Mouse (Mus musculus) layer of hippocampus, adult 11-12 months (tissue): ENCODE measurements around the gene Tmem229a.

Source experiments
- DNase-seq: peaks from one replicate; pipeline ENCODE4 v3.0.0; 2022; ENCODE audit warnings: low spot score

Gene Tmem229a

DNA sequence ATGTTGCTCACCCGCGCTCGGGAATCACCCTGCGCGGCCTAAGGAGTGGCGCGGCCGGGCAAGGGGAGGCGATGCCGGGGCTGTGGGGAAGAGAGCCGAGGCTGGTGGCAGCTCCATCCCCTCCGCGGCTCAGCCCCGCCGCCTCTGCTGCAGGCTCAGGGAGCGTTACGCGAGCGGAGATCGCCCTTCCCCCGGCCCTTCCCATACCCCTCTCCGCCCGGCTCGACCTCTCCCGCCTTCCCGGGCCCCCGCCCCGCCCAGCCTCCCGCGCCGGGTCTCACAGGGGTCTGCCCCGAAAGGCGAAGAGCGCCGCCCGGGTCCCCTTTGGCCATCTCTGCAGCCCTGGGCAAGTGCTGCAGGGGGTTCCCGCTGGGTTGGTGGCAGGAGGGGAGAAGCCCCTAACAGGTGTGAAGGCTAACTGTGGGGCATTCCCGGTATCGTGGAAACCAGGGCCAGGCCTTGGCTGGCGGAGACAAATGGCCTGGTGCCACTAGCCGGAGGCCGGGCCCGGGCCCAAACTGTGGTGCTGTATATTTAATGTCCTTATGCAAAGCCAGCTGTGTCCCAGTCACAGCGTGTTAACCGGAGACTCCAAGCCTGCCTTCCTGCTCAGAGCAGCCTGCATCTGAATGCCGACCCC is at the start of gene Tmem229a:
Gene Tmem229a (minus strand): TSS at position 352 of the 640 bp plus-strand sequence.
- DNase-seq: peak; percentile 78

DNA sequence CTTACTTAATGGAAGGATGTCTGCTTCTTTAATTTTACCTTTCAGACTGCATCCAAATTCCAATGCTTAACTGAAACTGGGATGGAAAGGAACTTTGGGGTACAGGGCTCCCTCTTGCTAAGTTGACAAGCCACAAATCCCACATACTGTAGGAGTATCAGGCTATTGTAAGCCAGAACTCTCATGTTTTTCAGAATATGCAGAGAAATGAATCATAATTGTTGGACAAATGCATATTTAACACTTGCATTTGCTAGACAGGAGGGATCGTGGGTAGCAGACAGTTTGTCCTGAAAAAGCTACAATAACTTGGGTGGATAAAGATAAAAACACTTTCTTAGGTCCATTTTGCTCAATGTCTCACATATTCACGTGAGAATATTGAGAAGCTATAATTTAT is 37.7 kb upstream of the Tmem229a start:
- no peak for DNase-seq

DNA sequence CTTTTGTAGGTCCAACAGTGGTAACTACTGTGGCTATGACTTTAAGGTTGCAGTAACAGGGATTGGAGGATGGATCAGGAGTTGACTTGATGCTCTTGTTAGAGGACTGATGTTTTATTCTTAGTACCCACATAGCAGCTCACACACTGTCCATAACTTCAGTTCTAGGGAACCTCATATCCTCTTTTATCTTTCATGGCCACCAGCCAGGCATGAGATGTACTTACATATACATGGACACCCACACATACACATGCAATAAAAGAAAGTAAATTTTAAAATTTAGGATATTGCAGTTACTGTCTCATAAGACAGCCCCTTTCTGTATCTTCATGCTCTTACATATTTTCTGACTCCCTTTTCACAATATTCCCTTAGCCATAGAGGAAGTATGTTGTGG is 33.7 kb upstream of the Tmem229a start:
- no peak for DNase-seq

DNA sequence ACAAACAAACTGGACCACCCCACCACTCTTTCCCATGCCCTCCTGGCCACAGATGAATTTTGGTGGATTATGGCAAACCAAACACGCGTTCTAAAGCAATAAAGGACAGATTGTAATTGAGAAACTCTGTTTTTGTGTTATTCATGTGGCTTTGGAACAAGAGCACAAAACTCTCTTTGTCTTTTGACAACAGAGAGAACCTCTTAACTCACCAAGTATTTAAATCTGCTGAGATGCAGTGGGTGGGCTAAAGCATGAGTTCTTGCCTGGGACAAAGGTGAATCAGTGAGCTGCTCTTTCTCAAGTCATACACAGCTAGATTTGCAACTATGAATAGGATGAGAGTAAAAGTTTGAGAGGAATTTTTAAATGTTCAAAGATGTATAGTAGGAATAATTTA is 20.1 kb upstream of the Tmem229a start:
- no peak for DNase-seq

DNA sequence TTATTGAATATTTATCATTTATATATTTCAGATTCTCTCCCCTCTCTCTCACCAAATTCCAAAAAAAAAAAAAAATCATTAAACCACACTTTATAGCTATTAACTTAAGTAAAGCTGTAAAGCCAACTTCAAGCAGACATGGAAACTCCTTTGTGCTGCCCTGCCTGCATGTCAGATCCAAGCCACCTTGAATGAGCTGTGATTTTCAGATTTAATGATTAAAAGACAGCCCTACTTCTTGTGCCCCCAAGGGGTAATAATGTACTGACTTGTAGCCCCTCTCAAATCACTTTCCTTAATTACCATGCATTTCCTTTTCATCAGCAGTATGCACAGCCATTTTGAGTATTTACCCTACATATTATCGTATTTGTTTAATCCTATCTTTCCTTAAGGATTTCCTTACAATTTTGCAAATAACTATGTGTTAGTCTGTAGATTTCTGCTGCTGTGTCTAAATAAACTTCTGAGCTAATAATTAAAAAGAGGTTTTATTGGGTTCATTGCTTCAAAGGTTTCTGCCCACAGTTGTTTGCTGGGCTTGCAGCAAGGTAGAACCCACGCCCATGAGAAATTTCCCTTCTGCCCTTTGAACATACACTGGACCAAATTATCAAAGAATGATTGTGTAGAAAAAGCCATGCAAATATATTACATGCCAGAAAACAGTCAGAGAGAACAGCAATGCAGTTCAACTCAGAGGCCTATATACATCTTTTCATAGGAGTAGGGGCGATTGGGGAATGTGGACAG is 12.6 kb upstream of the Tmem229a start:
- DNase-seq: no peak

DNA sequence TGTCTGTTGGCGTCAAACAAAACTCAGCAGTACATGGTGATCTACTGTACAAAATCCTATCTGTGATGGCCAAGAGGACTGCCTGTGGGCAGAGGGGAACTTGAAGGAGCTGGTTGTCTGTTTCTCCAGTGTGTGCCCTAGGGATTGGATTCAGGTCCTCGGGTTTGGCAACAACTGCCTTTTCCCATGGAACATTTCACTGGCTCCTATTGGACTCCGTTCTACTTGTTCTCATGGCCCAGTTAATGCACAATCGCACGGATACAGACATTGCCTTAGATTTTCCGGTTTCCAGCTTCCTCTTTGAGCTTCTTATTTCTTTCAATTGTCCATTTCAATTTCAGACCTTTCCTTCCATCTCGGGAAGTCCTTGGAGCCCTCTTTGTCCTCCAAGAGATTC is 11.6 kb upstream of the Tmem229a start:
- DNase-seq: no peak

DNA sequence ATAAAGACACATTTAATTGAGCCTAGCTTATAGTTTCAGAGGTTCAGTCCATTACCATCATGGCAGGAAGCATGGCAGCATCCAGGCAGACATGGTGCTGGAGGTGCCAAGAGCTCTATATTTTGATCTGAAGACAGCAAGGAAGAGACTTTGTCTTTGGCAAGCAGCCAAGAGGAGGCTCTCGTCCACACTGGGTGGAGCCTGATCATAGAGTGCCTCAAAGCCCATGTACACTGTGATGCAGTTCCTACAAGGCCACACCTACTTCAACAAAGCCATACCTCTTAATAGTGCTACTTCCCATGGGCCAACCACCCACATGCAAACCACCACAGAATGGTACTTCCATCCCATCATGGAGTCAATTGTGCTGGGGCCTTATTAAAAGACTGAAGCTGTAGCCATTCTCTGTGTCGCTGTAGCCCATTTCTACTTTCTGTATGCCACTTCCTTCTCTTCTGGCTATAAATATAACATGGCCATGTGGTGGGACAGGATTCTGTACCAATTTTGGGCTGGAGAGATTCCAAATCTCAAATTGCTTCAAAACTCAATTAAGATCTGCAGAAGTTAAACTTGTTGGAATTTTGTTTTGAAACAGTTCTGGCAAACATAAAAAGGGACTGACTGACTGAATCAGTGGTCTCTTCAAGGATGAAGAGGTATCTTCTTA is 10.0 kb upstream of the Tmem229a start:
- no peak for DNase-seq

DNA sequence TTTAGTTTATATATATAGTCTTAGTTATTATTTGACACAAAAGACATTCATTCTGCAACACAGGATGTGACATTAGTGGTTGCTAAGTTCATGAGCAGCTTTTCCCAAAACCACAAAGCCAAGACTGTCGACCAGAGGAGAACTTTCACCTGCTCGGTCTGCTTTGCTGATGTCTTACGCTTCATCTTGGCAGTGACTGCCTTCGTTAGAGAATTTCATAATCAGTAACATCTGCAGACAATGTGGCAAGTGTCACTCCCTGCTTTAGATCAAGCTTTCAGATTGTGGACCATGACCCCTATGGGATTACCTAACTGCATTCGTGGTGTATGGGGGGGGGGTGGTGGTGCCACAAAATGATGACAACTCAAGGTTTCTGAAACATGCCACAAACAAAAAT is 7.7 kb upstream of the Tmem229a start:
- no peak for DNase-seq

DNA sequence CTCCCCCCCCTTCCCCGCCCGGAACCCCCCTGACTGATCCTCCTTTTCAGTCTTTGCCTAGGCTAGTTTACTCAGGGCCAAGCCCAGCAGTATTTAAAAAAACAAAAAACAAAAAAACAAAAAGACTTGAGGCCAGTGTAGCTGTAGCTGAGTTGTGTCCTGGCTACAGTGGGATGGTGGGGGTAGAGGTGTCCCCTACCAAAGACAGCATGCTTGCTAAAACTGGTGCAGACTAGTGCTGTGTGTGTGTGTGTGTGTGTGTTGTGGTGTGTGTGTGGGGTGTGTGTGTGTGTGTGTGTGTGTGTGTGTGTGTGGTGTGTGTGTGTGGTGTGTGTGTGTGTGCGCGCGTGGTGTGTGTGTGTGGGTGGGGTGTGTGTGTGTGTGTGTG is 483 bp upstream of the Tmem229a start:
- DNase-seq: no peak

DNA sequence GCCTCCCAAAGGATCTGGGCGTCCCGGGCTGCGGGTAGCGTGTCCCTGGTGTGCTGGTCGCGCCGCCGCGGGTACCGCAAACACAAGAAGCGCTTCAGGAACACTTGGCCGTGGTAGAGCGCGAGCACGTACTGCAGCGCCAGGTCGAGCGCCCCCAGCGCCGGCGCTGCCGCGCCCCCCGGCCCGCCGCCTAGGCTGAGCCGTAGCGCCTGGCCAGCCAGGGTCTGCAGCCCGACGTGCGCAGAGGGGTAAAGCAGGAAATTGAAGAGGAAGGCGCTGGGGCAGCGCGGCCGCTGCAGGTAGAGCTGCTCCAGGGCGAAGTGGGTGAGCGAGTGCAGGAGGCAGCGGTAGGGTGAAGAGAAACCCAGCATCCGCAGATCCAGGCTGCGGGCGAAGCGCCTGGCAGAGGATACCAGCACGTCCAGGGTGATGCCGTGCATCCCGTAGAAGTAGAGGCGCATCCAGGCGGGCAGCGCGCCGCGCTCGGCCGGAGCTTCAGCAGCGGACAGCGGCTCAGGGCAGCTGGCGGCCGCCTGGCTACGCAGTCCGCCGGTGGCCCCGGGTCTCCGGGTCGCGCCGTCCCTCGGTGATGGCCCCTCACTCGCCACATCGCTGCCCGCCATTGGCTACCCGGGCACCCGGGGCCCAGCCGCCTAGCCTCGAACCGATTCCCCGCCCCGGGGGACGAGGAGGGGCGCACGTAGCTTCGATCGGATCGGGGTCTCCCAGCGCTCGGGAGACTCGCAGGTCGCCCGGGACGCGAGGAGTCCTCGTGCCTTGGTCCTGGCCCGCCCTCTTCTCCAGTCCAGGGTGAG is 759 bp downstream of the Tmem229a start:
- peak; percentile 57 for DNase-seq

DNA sequence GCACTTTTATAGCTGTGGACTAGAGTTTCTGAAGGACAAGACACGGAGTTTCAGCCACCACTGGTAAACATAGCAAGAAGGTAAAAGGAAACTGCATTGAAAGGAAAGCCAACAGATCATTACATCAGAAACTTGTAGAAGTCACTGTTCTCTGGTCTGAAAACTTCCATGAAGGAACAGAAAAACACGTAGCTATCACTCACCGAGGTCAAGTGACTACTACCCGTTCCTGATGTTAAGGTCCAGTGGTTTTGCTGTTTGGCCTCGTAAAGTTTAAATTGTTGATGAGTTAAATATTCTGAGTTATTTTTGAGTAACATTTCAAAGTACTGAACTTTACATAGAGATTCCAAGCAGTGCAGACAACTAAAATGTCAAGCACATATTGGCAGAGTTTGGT is 2.0 kb downstream of the Tmem229a start:
- no peak for DNase-seq

DNA sequence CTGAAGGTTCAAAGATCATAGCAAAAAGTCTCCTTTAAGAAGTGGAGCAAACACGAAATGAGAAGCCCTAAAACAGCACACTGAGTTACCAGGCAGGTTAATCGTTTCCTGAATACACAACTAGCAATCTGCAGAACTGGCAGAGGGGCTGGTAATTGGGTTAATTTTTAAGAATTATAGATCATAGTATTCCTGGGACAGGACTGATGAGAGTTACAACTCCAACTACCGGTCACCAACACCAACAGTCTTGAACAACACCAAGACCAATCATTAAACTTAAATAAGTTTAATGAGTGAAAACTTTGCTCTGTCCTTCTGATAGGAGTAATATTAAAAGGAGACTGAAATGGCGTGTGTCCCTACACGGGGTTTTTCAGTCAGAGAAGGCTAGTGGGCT is 3.8 kb downstream of the Tmem229a start:
- no peak for DNase-seq

DNA sequence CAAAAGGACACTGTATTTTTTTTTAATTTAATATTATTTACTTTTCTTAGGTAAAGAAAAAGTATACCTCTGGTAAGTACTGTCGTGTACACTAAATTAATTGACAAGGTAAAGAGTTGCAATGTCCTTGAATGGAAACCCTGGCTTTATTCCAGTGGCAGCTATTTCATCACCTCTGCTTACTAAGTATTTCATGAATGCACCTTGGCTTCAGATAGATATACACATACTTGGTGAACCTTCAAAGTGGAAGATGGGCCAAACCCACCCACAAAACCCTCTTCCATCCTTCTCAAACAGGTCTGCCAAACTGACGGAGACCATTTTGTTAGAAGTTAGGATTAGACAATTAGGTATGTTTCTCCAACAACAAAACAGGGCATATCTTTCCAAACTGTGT is 5.4 kb downstream of the Tmem229a start:
- no peak for DNase-seq

DNA sequence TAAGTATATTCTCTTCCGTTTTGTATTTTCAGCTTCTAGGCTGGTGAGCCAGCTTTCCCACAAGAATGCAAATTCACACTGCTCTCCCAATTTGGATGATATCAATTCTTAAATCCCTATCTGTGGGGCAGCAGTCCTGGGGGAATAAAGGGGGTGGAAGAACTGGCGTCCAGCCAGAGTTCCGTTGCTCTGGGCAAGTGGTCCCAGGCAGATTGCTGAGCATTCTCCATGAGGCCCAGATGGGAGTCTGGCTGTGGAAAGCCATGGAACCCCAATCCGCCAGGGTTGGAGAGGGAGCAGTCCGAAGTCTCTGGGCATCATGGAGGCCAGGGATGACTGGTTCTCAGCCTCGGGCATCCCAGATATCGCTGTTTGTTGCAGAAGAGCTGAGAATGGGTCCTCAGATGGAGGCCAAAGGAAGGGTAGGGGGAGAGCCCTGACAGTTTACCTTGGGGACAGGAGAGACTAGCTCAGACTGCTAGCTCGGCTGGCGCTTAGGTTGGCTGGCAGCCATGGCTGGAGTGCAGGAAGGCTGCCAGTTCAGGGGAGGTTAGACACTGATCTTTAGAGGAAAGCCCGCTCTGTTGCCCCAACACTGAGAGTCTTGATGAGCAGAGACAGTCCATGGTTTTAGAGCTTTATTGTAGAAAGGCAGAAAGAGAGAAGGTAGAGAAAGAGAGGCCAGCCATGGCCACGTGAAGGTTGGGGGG is 30.9 kb downstream of the Tmem229a start:
- DNase-seq: no peak

DNA sequence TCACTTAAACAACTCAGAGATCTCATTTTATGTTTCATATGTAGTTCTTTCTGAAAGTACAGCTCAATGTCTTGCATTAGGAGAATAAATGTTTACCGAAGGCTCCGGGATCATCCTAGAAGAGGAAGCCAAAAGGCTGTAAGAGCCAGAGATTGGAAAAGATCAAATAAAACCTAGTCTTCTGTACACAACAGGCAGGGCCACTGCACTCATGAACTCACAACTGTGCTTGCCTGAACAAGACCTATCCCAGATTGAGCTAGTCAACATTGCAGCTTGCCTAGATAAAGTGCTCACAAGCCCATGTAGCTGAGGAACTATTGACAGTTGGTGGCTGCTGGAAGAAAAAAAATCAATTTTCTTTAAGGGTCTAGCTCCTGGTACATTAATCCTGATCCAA is 42.5 kb downstream of the Tmem229a start:
- DNase-seq: no peak

DNA sequence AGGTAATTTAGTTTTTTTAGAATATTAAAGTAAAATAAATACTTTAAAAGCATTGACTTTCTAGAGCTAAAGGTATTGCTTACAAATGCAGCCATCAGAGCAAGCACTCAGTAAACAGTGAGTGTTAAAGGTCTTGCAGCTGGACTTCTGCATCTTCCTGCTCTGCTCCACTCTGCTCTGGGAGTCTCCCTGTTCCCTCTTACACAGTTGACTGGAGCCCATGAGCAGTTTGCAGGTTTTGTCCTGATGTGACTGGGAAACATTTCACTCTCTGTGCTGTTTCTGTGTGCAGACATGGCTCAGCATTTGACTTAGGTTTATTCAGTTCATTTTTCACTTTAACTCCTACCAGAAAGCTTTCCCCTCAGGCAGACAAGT is 45.4 kb downstream of the Tmem229a start:
- no peak for DNase-seq

DNA sequence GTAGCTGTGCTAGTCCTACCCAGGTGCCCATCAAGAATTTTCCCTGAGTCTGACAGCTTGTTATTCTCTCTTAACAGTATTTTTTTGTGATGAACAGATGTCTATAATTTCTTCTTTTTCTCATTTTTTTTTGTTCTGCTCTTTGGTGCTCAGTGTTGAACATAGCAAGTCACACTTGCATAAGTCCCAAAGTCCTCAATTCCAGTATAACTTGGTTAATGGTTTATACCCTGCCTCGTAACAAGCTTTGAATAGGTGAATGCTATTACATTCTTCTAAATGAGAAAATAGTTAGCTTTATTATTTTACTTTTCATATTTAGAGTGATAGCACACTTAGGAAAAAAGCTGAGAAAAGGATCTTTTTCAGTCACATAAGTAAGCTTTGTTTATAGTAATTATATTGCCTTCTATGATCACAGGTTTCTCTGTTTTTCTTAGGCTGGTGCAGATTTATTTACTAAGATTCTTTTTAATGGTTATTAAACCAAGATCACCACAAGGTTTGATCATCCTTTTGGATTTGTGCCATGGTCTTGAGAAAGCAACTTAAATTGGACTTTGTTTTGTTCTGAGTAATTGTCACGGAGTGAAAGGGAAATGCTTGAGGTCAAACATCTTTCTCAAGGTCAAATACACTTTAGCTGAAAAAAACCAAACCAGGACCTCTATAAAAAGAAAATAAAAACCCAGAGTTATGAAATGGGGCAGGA is 45.9 kb downstream of the Tmem229a start:
- no peak for DNase-seq

DNA sequence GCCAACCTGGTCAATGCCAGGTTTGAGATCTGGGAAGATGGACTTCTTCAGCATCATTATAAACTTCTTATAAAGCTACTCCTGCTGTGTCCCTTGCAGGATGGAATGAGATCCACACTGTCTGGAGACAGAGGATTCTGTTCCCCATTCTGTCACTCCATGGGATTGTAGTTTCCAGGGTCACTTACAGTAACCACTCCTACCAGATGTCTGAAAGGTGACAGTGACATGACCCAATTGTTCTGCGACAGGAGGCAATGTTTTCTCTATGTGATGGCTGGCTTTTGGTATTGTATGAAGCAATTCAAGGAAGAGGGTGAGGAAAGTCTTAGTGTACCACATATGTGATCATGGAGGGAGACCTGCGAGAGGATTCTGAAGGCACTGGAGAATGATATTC is 48.3 kb downstream of the Tmem229a start:
- DNase-seq: no peak

DNA sequence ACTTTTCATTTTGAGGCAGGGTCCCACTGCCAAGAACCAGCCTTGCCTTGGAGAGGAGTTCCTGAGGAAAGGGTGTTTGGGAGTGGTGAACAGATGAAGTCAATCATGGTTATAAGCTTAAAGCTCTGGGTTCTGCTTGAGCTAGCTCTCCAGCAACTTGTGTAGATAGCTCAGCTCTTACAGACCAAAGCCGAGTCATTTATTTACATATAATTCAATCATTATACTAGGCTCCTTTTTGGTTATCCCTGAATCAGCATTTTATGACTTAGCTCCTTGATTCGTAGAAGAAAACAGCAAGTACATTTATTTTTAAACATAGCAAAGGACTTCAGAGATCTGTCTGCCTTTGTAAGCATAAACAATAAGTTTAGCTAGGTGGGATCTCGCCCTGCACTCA is 51.0 kb downstream of the Tmem229a start:
- DNase-seq: no peak
